Mouse (Mus musculus): ENCODE measurements at regions not wholly inside any gene's neighbourhood (a gene's known extent, or its start where the extent isn't known, plus 50 kb on each side); places are given as distances from the start of the nearest gene placed in this dataset.

GRCm38 (mm10) chr5:147778557-147778956, 52.7 kb upstream of the Flt1 start:
- TF ChIP-seq TBP (IDR thresholded peaks at IDR 0.05; ENCODE audit: low read depth, low read length) (no peak), CHD2 (IDR thresholded peaks at IDR 0.05; ENCODE audit: low read length) (no peak), UBTF (IDR thresholded peaks at IDR 0.05; ENCODE audit: borderline replicate concordance, insufficient read depth, low read depth, low read length) (no peak), CTCF (IDR thresholded peaks at IDR 0.05 in 2 of 3, conservative IDR thresholded peaks at IDR 0.05 in 1 of 3; ENCODE audit: control insufficient read depth in 1 of 3, insufficient read depth in 1 of 3, low read depth in 2 of 3, low read length in 3 of 3, poor library complexity in 1 of 3, severe bottlenecking in 1 of 3) (no peak), POLR2AphosphoS5 (IDR thresholded peaks at IDR 0.05; ENCODE audit: borderline replicate concordance, low read depth, low read length) (no peak), POLR2A (IDR thresholded peaks at IDR 0.05; ENCODE audit: control insufficient read depth in 1 of 2, insufficient read depth in 1 of 2, low read depth in 1 of 2, low read length in 2 of 2, poor library complexity in 1 of 2) (no peak), GATA1 (IDR thresholded peaks at IDR 0.05; ENCODE audit: low read depth, low read length) (no peak), USF1 (IDR thresholded peaks at IDR 0.05; ENCODE audit: low read depth, low read length) (no peak), ZMIZ1 (IDR thresholded peaks at IDR 0.05; ENCODE audit: low read depth, low read length) (no peak), SMC3 (IDR thresholded peaks at IDR 0.05; ENCODE audit: low read depth, low read length) (no peak), SIN3A (IDR thresholded peaks at IDR 0.05; ENCODE audit: low read length) (no peak), EP300 (IDR thresholded peaks at IDR 0.05; ENCODE audit: low read depth in 1 of 2, low read length in 2 of 2) (no peak), POLR2AphosphoS2 (IDR thresholded peaks at IDR 0.05; ENCODE audit: low read length) (no peak), E2F4 (IDR thresholded peaks at IDR 0.05; ENCODE audit: borderline replicate concordance, low read depth, low read length) (no peak)

Measured in MEL (cell line).